Mouse (Mus musculus) layer of hippocampus, postnatal 36 days (tissue): ENCODE results near the gene Erich4. TPM values are rescaled to one million over a fixed set of nuclear protein-coding genes. Genes with fewer than 3 reads are reported as not detected.

Experiments used
- DNase-seq, 2 experiments: peaks; one replicate each; pipeline ENCODE4 v3.0.0; 2022
- total RNA-seq, 2 experiments: library from RNA; stranded (reverse); gene quantifications; 2 replicates each; pipeline ENCODE4 v1.2.3; 2021

Erich4 gene
- total RNA-seq: under 1 TPM in 1 of 2 experiments, not detected in 1; 0.40 TPM

DNA sequence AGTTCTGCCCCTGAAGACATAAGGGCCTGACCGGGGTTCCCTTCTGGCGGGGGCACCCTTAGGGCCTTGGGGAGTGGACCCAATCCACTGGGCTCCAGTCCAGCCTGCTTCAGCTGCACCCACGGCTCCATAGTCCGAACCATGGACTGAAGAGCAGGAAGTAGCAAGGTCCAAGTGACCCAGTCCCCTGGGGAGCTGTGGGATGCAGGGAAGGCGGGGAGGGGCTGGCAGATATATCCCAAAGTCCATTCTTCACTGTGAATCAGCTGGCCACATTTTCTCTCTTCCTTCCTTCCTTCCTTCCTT lies at the start of gene Erich4:
Erich4 (minus strand) TSS at position 187 of the 306 bp plus-strand sequence.
- no peak for DNase-seq

DNA sequence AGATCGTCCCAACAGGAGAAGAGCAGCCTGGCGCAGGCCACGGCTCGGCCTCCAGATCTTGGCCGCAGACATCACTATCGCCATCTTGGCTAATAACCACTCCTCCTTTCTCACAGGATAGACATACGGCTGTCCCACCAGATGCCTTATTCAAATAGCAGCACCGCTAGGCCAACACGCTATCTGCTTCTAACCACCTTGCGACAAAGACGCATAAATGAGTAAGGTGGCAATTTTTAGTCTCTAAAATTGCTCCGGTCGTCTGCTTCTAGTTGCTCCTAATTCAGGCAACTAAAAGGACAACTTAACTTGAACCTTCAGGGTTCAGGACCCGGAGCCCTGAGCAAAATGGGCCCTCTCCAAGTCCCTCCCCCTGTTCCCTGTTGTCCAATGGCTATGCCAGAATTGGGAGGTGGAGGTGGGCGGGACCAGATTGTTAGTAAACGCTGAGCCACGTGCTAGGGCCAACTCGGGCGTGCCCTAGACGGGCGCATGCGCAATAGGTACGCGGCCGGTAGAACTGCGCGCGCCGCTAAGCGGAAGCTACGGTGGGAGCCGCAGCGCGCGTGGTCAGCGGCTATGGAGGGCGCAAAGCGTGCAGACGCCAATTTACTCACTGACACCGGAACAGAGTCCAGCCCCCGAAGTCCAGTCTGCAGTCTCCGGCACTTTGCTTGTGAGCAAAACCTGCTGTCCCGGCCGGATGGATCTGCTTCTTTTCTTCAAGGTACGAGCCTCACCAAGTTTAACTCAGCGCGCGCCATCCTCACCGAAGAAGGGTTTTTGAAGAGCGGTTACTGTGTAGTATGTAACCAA lies 43.2 kb upstream of the Erich4 start, which contains the start of the genes Bckdha and Exosc5:
Bckdha (minus strand) TSS at position 325 of the 816 bp plus-strand sequence.
Exosc5 (plus strand) TSS at position 508 of the 816 bp plus-strand sequence.
- peak; percentile 99 for DNase-seq

DNA sequence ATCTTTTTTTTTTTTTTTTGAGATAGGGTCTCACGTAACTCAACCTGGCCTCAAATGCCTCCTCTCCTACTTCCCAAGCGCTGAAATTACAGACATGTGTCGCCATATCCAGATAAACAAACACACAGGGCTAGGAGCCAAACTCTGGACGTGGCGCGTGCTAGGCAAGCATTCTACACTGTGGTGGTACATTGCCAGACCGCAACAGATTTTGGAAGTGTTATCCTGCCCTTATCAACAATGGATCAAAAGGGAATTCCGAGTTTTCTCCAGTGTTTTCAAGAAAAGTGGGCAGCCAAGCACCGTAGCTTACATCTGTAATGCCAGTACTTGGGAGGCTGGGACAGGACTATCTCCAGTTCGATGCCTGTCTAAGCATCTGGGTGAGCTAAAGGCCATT lies 42.1 kb upstream of the Erich4 start:
- no peak for DNase-seq

DNA sequence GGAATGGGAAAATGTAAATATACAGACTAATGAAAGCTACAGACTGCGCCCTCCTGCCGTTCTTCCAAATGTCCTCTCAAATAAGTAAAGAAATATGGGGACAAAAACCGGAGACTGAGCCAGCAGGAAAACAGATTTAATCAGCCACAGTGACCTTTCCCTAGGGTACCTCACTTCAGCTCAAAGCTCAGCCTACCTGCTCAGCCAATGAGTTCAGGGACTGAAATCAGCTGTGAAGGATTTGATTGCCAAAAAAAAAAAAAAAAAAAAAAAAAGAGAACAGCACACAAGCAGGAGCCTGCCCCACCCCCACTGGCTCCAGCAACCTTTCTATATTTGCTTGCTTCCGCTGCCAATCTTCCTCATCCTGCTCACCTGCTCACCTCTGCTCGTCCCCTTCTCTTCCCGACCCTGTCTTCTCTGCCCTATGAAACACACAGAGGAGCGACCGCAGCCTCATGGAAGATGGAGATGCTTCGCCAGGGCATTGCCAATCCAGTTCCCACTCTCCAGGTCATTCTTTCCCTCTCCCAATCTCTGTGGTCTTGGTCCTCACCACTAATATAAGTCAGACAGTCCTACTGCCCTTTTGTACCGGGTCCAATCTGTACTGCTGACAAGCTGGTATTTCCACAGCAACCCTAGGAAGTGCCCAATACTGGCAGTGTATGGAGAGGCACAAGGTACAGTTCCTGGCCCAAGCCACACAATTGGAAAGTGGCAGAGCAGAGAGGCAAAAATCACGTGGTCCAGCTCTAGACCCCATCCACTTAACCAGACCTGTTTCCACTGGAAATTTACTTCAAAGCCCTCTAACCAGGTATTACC lies 40.1 kb upstream of the Erich4 start:
- no peak for DNase-seq

DNA sequence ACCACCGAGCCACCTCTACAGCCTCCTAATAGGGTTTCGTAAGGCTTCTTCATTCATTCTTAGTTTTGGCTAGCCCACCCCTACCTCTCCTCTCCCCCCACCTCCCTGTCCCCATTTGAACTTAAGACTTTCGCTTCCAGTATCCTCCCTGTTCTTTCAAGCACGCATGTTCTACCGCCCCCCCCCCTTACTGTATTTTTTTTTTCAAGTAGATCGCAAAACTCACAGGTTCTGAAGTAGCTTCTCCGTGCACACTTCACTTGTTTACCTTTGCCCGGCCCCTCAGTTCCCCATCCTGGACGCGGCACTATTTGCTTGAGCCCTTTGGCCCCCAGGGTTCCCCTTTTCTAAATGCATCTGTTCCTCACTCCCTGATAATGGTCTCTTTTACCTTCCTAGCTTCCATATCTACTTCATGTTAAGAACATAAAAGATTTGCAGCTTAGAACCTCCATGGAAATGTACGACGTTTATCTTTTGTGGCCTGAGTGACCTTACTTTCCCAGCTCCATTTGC lies 36.6 kb upstream of the Erich4 start:
- DNase-seq: no peak

DNA sequence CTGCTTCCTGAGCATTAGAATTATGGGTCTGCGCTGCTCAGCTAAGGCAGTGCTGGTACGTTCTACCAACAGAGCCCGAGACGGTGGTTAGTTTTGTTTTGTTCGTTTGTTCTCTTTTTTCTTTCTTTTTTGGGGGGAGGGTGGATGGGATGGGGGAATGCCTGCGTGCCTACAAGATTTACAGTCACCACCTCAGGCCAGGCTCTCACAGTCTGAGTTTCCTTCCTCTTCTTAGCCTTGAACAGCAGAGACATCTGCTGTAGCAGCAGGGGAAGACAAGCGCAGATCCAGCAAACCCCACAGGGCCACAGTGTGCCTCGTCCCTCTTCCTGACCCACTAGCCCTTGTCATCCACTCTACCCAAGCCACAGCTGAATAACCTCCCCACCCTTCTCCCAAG lies 35.6 kb upstream of the Erich4 start:
- DNase-seq: no peak

DNA sequence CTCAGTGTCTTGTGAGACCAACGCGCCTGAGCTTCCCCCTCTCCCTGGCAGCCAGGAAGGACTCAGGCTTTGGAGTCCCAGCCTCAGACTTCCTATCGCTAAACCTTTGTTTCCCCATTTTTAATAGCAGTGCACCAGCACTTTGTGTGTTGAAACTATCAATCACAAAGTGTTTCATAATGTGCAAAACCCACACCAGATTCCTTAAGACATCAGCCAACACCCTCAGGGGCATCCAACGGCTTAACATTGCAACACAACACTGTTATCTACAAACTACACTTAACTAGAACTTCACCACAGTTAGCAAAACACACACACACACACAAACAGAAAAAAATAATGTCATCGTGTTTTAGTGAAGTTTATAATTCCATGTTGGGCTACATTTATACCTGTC lies 34.1 kb upstream of the Erich4 start:
- no peak for DNase-seq

DNA sequence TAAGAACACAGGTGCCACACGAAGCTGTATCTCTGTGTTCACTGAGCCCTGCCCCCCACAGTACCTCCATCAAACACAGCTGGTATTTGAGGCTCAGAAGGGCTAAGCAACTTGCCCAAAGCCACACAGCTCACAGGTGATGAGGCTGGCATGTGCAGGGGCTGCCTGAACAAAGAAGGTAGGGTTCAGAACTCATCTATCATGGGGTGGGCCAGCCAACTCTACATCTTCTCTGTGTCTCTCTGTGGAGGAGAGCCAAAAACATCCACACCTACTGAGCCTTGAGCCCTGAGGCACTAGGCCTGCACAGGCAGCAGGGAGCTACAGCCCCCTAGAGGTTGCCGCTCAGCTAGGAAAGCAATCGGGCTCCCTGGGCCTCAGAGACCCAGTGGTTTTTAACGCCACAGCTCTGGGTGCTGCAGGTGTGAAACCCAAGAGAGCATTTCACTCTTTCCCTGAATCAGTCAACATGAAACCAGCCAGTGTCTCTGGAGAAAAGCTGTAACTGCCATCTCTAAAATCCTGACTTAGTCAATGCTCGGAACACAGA lies 32.0 kb upstream of the Erich4 start:
- no peak for DNase-seq

DNA sequence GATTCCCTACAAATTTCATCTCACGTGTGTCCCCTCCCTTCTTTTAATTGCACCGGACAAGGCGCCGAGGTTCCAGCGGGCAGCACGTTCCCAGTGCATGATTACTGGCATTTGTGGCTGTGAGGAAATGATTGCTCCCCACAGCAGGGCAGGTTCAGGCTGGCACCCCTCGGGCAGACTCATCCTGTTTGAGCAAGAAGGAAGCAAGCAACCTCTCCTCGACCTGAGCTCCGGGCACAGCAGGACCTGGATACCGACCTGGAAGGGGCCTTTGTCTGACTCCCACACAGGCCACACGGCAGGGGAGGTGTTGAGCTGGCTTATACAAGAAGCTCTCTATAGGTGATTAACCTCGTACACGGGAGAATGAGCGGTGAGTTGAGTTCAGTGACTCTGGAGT lies 29.4 kb upstream of the Erich4 start:
- DNase-seq: no peak

DNA sequence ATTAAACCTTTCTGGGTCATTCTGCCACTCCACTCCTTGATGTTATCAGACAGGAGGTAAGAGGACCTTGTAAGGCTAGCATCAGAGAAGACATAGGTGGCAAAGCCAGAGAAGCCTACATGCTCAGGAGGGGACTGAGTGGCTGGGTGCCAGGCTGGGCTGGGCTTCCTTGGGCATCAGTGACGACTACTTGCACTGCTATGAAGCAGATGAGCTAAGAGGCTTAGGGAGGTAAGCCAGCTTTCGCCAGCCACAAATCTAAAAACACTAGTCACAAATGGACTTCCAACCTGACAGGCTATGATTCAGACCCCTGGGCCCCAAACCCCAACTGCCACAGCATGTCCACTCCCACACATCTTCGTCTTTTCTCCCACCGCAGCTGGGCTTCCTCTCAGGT lies 28.9 kb upstream of the Erich4 start:
- DNase-seq: no peak

DNA sequence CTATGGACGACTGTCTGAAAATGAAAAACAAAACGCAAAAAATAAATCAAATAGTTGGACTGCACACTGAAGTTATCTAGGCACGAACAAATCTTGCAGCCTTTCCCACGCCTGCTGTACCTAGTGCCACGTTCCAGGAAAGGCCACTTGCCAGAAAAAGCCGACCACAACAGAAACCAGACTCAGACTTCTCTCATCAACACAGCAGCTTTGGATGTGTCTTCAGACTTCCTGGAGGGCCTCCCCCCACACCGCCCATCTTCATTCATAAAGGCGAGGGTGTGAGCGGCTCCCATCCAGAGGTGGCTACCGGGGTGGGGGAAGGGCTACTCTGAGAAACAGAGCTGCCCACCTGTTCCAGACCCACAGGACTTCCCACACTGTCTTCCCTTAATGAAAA lies 28.4 kb upstream of the Erich4 start:
- no peak for DNase-seq

DNA sequence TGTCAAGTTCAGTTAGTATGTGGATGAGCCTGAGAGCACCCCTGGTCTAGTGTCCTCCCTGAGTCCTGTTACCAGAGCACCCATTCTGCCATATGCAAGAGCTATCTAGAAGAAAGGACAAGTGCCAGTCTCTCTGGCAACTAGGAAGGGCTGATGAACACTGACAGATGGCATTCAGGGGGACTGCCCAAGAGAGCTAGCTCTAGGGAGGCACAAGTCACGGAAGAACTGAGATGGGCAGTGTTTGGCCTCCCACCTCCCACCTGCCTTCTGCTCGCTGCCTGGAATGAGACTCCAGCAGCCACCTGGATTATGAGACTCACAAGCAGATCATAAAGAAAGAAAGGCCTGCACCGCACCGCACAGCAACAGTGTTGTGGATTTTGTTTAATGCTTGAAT lies 24.1 kb upstream of the Erich4 start:
- DNase-seq: no peak

DNA sequence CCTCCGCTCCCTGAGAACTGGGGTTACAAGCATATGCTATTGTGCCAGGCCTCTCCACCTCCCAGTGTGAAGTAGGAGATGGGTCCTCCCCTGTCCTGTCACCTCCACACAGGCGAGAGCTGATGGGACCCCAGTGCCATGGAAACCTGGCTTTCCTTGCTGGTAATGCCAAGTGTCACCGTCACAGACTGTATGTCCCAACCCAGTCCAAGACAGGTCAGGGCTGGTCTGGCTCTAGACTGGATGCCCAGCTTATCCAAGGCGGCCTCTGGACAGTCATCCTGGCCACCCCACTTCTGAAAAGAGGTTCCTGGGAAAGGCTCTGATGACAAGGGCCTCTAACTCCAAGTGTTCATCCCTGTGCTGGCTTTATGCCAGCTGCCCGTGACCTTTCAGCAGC lies 21.4 kb upstream of the Erich4 start:
- no peak for DNase-seq

DNA sequence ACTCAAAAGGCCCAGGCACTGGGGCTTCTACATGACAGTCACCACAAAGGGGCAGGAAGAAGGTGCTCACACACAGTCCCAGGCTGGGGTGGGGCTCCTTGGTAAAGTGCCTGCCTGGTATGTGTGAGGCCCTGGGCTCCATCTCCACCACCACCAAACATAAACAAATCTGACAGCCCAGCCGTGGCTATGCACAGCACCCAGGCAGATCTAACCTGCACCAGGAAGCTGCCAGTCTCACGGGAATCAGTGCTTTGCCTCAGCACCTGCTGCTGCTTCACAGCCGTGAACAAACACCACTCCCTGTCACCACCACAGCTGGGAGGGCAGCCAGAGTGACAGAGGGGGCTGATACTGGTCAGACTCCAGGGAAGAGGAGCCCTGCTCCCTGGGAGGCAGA lies 20.7 kb upstream of the Erich4 start:
- DNase-seq: no peak

DNA sequence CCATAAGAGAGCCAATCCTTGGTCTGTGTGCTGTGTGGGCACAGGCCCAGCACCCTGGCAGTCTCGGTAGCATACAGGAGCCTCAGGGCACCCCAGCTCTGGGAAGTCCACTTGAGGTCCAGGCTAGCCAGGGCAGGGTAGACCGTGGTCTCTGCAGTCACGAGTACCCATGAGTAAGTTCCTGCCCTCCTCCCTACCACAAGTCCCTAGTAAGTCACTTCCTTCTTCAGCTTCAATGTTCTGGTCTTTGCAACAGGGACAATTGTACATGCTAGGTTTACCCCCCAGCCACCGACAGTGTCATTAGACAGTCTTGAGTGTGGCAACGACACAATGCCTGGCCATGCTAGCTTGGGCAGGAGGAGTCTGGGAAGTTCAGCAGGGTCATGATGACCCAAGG lies 17.0 kb upstream of the Erich4 start:
- no peak for DNase-seq

DNA sequence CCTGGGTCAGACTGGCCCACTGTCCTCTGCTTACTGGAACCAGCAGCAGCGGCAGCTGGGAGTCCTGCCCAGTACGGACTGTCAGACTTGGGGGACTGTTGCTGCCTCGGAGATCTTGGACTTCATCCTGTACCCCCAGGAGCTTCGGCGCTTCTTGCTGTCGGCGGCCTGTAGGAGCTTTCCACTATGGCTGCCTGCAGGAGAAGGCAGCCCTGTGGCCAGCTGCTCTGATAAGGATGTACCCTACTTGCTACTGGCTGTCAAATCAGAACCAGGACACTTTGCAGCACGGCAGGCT lies 12.6 kb upstream of the Erich4 start:
- no peak for DNase-seq

DNA sequence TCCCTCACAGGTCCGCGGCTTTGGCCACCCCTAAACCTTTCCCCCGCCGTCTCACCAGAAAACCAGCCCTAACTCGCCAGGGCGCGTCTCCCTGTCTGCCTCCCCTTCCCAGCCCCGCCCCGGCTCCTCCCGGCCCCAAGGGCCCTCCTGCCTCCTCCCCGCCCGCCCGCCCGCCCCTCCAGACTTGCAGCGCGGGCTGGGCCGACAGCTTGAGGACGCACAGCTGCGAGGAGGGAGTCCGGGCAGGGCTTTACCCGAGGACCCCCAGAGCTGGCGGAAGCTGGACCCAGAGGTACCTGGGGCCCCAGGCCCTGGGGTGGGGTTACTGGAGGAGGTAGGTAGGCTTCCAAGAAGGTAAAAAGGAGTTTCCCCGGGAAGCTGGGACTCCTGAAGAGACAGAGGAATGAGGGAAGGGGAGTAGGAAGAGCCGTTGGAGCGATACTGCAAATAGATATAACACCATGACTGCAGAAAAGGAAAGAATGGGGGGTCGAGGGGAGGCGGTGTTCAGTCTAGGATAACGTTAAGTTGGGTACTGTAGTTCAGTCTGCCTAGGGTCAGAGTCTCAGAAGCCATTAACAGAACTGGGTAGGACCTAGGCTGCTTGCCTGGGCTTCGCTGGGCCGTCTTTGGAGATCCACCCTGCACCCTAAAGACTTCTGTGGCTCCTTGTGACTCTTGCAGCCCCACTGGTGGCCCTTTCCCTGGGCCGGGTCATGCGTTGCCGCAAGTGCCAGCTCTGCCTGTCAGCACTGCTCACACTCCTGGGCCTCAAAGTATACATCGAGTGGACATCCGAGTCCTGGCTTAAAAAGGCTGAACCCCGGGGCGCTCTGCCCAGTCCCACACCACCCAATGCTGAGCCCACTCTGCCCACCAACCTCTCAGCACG lies 12.0 kb upstream of the Erich4 start:
- no peak for DNase-seq

DNA sequence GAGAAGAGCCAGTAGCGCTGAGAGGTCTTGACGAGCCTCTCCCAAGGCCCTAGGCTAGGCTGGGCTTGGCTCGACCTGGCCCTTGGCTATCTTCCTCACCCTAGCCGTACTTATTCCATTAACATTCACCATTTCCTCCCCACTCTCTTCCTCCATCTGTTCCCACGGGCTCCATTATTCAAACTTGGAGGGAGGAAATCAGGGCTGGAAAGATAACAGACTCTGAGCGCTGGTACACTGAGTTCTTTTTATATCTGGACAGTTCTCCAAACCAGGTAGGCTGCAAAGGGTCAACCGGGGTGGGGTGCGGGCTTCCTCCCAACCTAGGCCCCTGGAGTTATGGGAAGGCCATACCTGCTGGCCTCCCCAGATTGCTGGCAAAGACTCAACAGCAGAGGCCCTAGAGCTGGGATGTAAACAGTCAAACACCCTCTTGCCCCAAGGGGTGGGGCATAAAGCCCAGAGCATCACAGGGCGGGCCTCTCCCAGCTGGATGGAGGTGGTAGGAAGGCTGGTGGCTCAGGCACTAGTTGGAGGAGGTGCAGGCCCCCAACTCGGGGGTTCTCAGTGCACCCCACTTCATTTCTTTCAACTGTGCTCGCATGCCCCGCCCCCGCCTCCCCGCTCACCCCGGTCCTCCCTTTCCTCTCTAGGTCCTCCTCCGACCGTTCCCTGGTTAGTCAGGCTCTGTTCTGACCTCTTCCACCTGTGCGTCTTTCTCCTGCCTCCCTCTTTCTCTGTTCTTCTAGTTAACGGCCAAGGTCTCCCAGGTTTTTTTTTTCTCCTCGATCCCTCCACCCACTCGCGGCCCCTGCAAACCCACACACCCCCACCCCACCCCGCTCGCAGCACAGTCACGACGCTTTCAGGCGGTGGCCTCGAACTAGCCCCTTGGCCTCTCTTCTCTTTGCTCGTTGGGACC lies 11.1 kb upstream of the Erich4 start, which contains the start of gene B3gnt8:
B3gnt8 (plus strand) TSS at position 146 of the 922 bp plus-strand sequence.
- DNase-seq: no peak

DNA sequence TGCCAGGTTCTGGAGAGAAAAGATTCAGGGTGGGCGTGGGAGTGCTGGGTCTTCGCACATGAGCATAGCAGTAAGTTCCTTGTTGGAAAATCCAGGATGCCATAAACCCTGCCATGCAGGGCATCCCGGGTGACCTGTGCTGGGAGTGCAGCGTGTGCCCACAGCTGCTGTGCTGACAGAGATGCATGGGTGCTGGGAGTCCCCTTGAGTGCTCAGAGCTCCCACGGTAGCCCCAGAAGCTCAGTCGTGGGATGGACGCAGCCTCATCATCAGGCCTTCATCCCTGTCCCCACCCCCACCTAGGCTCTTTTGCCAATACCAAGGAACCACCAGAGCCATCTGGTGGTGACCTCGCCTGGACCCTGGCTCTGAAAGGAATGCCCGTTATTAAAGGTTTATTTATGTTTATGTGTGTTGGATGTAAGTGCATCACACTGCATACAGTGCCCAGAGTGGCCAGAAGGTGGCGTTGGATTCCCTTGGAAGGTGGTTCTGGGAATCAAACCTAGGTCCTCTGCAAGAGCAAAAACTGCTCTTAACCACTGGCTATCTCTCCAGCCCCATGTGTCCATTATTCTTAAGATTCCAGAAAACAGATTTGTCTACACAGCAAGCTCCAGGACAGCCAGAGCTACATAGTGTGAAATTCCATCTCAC lies 10.0 kb upstream of the Erich4 start:
- no peak for DNase-seq

DNA sequence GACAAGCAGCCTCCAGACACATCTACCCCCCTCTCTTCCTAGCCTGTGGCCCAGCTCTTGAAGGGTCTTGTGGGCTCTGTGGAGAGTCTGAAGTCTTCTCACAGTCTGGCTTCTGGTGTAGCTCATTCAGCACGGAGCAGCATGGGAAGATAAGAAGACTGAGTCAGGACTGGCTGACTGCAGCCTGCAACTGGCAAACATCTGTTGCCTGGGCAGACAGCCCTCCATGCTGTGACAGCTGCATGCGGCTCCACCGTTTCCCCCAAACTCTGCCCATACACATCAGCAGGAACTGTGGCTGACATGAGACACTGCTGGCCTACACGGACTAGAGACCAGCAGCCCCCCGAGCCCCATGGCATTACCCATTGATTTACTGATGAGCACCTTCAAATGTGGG lies 9.2 kb upstream of the Erich4 start:
- no peak for DNase-seq
